Mouse (Mus musculus): Measurements from ENCODE around the gene Lgals1. TPM values are rescaled to one million over a fixed set of nuclear protein-coding genes. Genes with fewer than 3 reads are reported as not detected.
"Not testable (repeated sequence)": the region's sequence is repeated elsewhere in the genome, so short reads cannot be mapped to it uniquely, and the experiment has no call there.

Lgals1 gene
- 168 and 194 TPM in 2 replicates for polyA plus RNA-seq (2012; rRNA removed)

- peak; percentile 80 for DNase-seq (ENCODE audit: low read depth)
- no peak for TF ChIP-seq CTCF (IDR thresholded peaks at IDR 0.05; ENCODE audit: borderline replicate concordance, extremely low read depth, insufficient read depth, insufficient read length)
- TF ChIP-seq POLR2A (IDR thresholded peaks at IDR 0.05; ENCODE audit: borderline replicate concordance, extremely low read depth, insufficient read depth, insufficient read length, poor library complexity, severe bottlenecking): peak; percentile 19; the same call in 1 of the 2 replicates
These were observed at the start of gene Lgals1 for GRCm38 (mm10) chr15:78926021-78926919. Gene Lgals1, plus strand, starts transcription at chr15:78926725.

- peak; percentile 99 for DNase-seq (ENCODE audit: low read depth)
- TF ChIP-seq CTCF (IDR thresholded peaks at IDR 0.05; ENCODE audit: borderline replicate concordance, extremely low read depth, insufficient read depth, insufficient read length) (no peak), POLR2A (IDR thresholded peaks at IDR 0.05; ENCODE audit: borderline replicate concordance, extremely low read depth, insufficient read depth, insufficient read length, poor library complexity, severe bottlenecking) (peak; percentile 72)
These were observed 49.3 kb upstream of the Lgals1 start, which contains the start of gene Gga1 for GRCm38 (mm10) chr15:78876991-78877809. Gene Gga1, plus strand, starts transcription at chr15:78877190.

- DNase-seq (ENCODE audit: low read depth): no peak
- TF ChIP-seq POLR2A (IDR thresholded peaks at IDR 0.05; ENCODE audit: borderline replicate concordance, extremely low read depth, insufficient read depth, insufficient read length, poor library complexity, severe bottlenecking): no peak
- no peak for TF ChIP-seq CTCF (IDR thresholded peaks at IDR 0.05; ENCODE audit: borderline replicate concordance, extremely low read depth, insufficient read depth, insufficient read length)
These were observed 48.6 kb upstream of the Lgals1 start for GRCm38 (mm10) chr15:78877810-78878390.

GRCm38 (mm10) chr15:78878792-78879516 lies 47.6 kb upstream of the Lgals1 start:
- DNase-seq (ENCODE audit: low read depth): not testable (repeated sequence)

- TF ChIP-seq CTCF (IDR thresholded peaks at IDR 0.05; ENCODE audit: borderline replicate concordance, extremely low read depth, insufficient read depth, insufficient read length) (no peak), POLR2A (IDR thresholded peaks at IDR 0.05; ENCODE audit: borderline replicate concordance, extremely low read depth, insufficient read depth, insufficient read length, poor library complexity, severe bottlenecking) (no peak)
- no peak for DNase-seq (ENCODE audit: low read depth)
These were observed 46.1 kb upstream of the Lgals1 start for GRCm38 (mm10) chr15:78880432-78880831.

GRCm38 (mm10) chr15:78881828-78882227 lies 44.7 kb upstream of the Lgals1 start:
- no peak for DNase-seq (ENCODE audit: low read depth)
- no peak for TF ChIP-seq POLR2A (IDR thresholded peaks at IDR 0.05; ENCODE audit: borderline replicate concordance, extremely low read depth, insufficient read depth, insufficient read length, poor library complexity, severe bottlenecking)
- TF ChIP-seq CTCF (IDR thresholded peaks at IDR 0.05; ENCODE audit: borderline replicate concordance, extremely low read depth, insufficient read depth, insufficient read length): no peak

GRCm38 (mm10) chr15:78889401-78889853 lies 37.1 kb upstream of the Lgals1 start:
- DNase-seq (ENCODE audit: low read depth): no peak
- TF ChIP-seq CTCF (IDR thresholded peaks at IDR 0.05; ENCODE audit: borderline replicate concordance, extremely low read depth, insufficient read depth, insufficient read length): no peak
- no peak for TF ChIP-seq POLR2A (IDR thresholded peaks at IDR 0.05; ENCODE audit: borderline replicate concordance, extremely low read depth, insufficient read depth, insufficient read length, poor library complexity, severe bottlenecking)

GRCm38 (mm10) chr15:78892440-78892839 lies 34.1 kb upstream of the Lgals1 start:
- DNase-seq (ENCODE audit: low read depth): no peak
- TF ChIP-seq POLR2A (IDR thresholded peaks at IDR 0.05; ENCODE audit: borderline replicate concordance, extremely low read depth, insufficient read depth, insufficient read length, poor library complexity, severe bottlenecking) (no peak), CTCF (IDR thresholded peaks at IDR 0.05; ENCODE audit: borderline replicate concordance, extremely low read depth, insufficient read depth, insufficient read length) (no peak)

GRCm38 (mm10) chr15:78894726-78895125 lies 31.8 kb upstream of the Lgals1 start:
- TF ChIP-seq POLR2A (IDR thresholded peaks at IDR 0.05; ENCODE audit: borderline replicate concordance, extremely low read depth, insufficient read depth, insufficient read length, poor library complexity, severe bottlenecking) (no peak), CTCF (IDR thresholded peaks at IDR 0.05; ENCODE audit: borderline replicate concordance, extremely low read depth, insufficient read depth, insufficient read length) (no peak)
- no peak for DNase-seq (ENCODE audit: low read depth)

GRCm38 (mm10) chr15:78895741-78896140 lies 30.8 kb upstream of the Lgals1 start:
- no peak for DNase-seq (ENCODE audit: low read depth)
- TF ChIP-seq CTCF (IDR thresholded peaks at IDR 0.05; ENCODE audit: borderline replicate concordance, extremely low read depth, insufficient read depth, insufficient read length): no peak
- TF ChIP-seq POLR2A (IDR thresholded peaks at IDR 0.05; ENCODE audit: borderline replicate concordance, extremely low read depth, insufficient read depth, insufficient read length, poor library complexity, severe bottlenecking): no peak
